Mouse (Mus musculus): Measurements from ENCODE around the gene Kcnj10.
A peak's percentile ranks its signal among the peaks of the same experiment; 100 is the strongest.

The Kcnj10 gene

GRCm38 (mm10) chr1:172312768-172313561 is 28.0 kb upstream of the Kcnj10 start:
- DNase-seq: no peak

GRCm38 (mm10) chr1:172313613-172314411 is 27.2 kb upstream of the Kcnj10 start:
- no peak for DNase-seq

GRCm38 (mm10) chr1:172314911-172315310 is 26.1 kb upstream of the Kcnj10 start:
- no peak for DNase-seq

GRCm38 (mm10) chr1:172317431-172317830 is 23.6 kb upstream of the Kcnj10 start:
- DNase-seq: no peak

- no peak for DNase-seq
Observed at GRCm38 (mm10) chr1:172317946-172318345, 23.1 kb upstream of the Kcnj10 start.

- DNase-seq: no peak
Observed at GRCm38 (mm10) chr1:172318424-172319035, 22.5 kb upstream of the Kcnj10 start.

- DNase-seq: no peak
Observed at GRCm38 (mm10) chr1:172319346-172319745, 21.7 kb upstream of the Kcnj10 start.

GRCm38 (mm10) chr1:172319921-172320411 is 21.0 kb upstream of the Kcnj10 start:
- no peak for DNase-seq

GRCm38 (mm10) chr1:172322725-172323124 is 18.3 kb upstream of the Kcnj10 start:
- no peak for DNase-seq

GRCm38 (mm10) chr1:172323298-172323697 is 17.7 kb upstream of the Kcnj10 start:
- DNase-seq: no peak

GRCm38 (mm10) chr1:172323801-172324359 is 17.1 kb upstream of the Kcnj10 start:
- DNase-seq: no peak

- peak; percentile 71 for DNase-seq
Observed at GRCm38 (mm10) chr1:172324725-172325124, 16.3 kb upstream of the Kcnj10 start.

- DNase-seq: peak; percentile 62
Observed at GRCm38 (mm10) chr1:172325680-172326535, 15.1 kb upstream of the Kcnj10 start.

GRCm38 (mm10) chr1:172326684-172327083 is 14.3 kb upstream of the Kcnj10 start:
- no peak for DNase-seq

- no peak for DNase-seq
Observed at GRCm38 (mm10) chr1:172327206-172328001, 13.6 kb upstream of the Kcnj10 start.

- no peak for DNase-seq
Observed at GRCm38 (mm10) chr1:172328041-172328440, 13.0 kb upstream of the Kcnj10 start.

GRCm38 (mm10) chr1:172328461-172328860 is 12.5 kb upstream of the Kcnj10 start:
- DNase-seq: no peak

- no peak for DNase-seq
Observed at GRCm38 (mm10) chr1:172329131-172329530, 11.9 kb upstream of the Kcnj10 start, which contains the start of gene Kcnj9. TSS of gene Kcnj9 (minus strand) at chr1:172329318.

GRCm38 (mm10) chr1:172329616-172330015 is 11.4 kb upstream of the Kcnj10 start:
- no peak for DNase-seq

GRCm38 (mm10) chr1:172331422-172331947 is 9.5 kb upstream of the Kcnj10 start:
- no peak for DNase-seq

- no peak for DNase-seq
Observed at GRCm38 (mm10) chr1:172332925-172333324, 8.1 kb upstream of the Kcnj10 start.
